Mouse (Mus musculus) forebrain, embryonic 10.5 days (tissue): ENCODE data around the gene Agpat4. TPM values are rescaled to one million over a fixed set of nuclear protein-coding genes. Genes with fewer than 3 reads are reported as not detected.

ENCODE experiments used
- DNase-seq: peaks from one replicate; pipeline ENCODE4 v3.0.0-alpha.2; 2017; ENCODE audit warnings: low spot score; ENCODE audit errors: extremely low spot score
- H3K27ac ChIP-seq: fragments of 300-500 bp; sonication (generic); 2 replicates; pipeline ENCODE4 v1.5.1; 2016; ENCODE audit warnings: mild to moderate bottlenecking
- H3K27me3 ChIP-seq: fragments of 300-500 bp; sonication (generic); 2 replicates; pipeline ENCODE4 v1.6.1; 2016; ENCODE audit warnings: mild to moderate bottlenecking; ENCODE audit not compliant: poor library complexity, severe bottlenecking
- H3K36me3 ChIP-seq: fragments of 300-500 bp; sonication (generic); replicated peaks from 2 replicates; pipeline ENCODE4 v1.6.1; 2016; ENCODE audit warnings: mild to moderate bottlenecking, moderate library complexity
- H3K4me1 ChIP-seq: fragments of 300-500 bp; sonication (generic); 2 replicates; pipeline ENCODE4 v1.6.1; 2016
- H3K4me3 ChIP-seq: fragments of 300-500 bp; sonication (generic); 2 replicates; pipeline ENCODE4 v1.5.1; 2016; ENCODE audit warnings: mild to moderate bottlenecking, moderate library complexity
- H3K9me3 ChIP-seq: fragments of 300-500 bp; sonication (generic); 2 replicates; pipeline ENCODE4 v1.6.1; 2016; ENCODE audit warnings: mild to moderate bottlenecking, moderate library complexity
- WGBS: fragments of 180-500 bp; shearing (Covaris S2); methylation state at CpG from one replicate; pipeline ENCODE4 v1.1.7; 2016; 5-methylcytosine and 5-hydroxymethylcytosine counted together
- polyA plus RNA-seq: library from polyadenylated mRNA; unstranded; fragments of >200 nt; fragmentation: Nextera tagmentation; extraction: Ambion mirVana; gene quantifications from 2 replicates; pipeline ENCODE4 v1.2.1, GENCODE M21; 2016

Agpat4 gene
- polyA plus RNA-seq, 1 experiment from 2014 or later, result 42.2 TPM

- peaks cover 45% of the 10 kb centered on the region for H3K36me3 ChIP-seq
- 91% methylated on average over 11 of the region's 11 CpGs for WGBS
- DNase-seq, result no peak
- peaks cover 26% of the 10 kb centered on the region for H3K4me1 ChIP-seq
- no peaks in the 10 kb centered on the region for H3K9me3 ChIP-seq
- no peak overlapping the region for H3K27ac ChIP-seq
- no peaks in the 10 kb centered on the region for H3K27me3 ChIP-seq
- no peak overlapping the region for H3K4me3 ChIP-seq
Observed at GRCm38 (mm10) chr17:12165009-12165695, 46.6 kb downstream of the Agpat4 start.

- H3K27me3 ChIP-seq, result no peaks in the 10 kb centered on the region
- no peak overlapping the region for H3K27ac ChIP-seq
- WGBS, result 97% methylated on average over 9 of the region's 9 CpGs
- H3K4me3 ChIP-seq, result no peak overlapping the region
- no peaks in the 10 kb centered on the region for H3K9me3 ChIP-seq
- no peak for DNase-seq
- H3K4me1 ChIP-seq, result peaks cover 30% of the 10 kb centered on the region
- H3K36me3 ChIP-seq, result peaks cover 39% of the 10 kb centered on the region
Observed at GRCm38 (mm10) chr17:12165701-12166100, 47.2 kb downstream of the Agpat4 start.

- 75% methylated on average over 10 of the region's 10 CpGs for WGBS
- peaks cover 27% of the 10 kb centered on the region for H3K4me1 ChIP-seq
- H3K27ac ChIP-seq, result no peak overlapping the region
- H3K4me3 ChIP-seq, result no peak overlapping the region
- DNase-seq, result no peak
- H3K36me3 ChIP-seq, result peaks cover 29% of the 10 kb centered on the region
- no peaks in the 10 kb centered on the region for H3K9me3 ChIP-seq
- no peaks in the 10 kb centered on the region for H3K27me3 ChIP-seq
Observed at GRCm38 (mm10) chr17:12168536-12168935, 50.0 kb downstream of the Agpat4 start.

- H3K9me3 ChIP-seq, result no peaks in the 10 kb centered on the region
- H3K36me3 ChIP-seq, result peaks cover 28% of the 10 kb centered on the region
- no peak overlapping the region for H3K4me3 ChIP-seq
- H3K4me1 ChIP-seq, result peaks cover 19% of the 10 kb centered on the region
- WGBS, result 85% methylated on average over 12 of the region's 12 CpGs
- no peaks in the 10 kb centered on the region for H3K27me3 ChIP-seq
- no peak overlapping the region for H3K27ac ChIP-seq
- no peak for DNase-seq
Observed at GRCm38 (mm10) chr17:12169326-12169836, 50.9 kb downstream of the Agpat4 start.

GRCm38 (mm10) chr17:12170791-12171497 lies 52.4 kb downstream of the Agpat4 start:
- H3K9me3 ChIP-seq, result no peaks in the 10 kb centered on the region
- no peak for DNase-seq
- no peak overlapping the region for H3K4me3 ChIP-seq
- H3K36me3 ChIP-seq, result peaks cover 28% of the 10 kb centered on the region
- H3K4me1 ChIP-seq, result peaks cover 19% of the 10 kb centered on the region
- 71% methylated on average over 7 of the region's 7 CpGs for whole genome bisulfite sequencing
- H3K27ac ChIP-seq, result no peak overlapping the region
- no peaks in the 10 kb centered on the region for H3K27me3 ChIP-seq

GRCm38 (mm10) chr17:12171666-12172065 lies 53.2 kb downstream of the Agpat4 start:
- WGBS, result 91% methylated on average over 2 of the region's 2 CpGs
- Histone ChIP-seq H3K27ac (no peak overlapping the region), H3K4me3 (no peak overlapping the region)

GRCm38 (mm10) chr17:12174221-12174620 lies 55.7 kb downstream of the Agpat4 start:
- Histone ChIP-seq H3K27ac (no peak overlapping the region), H3K27me3 (no peaks in the 10 kb centered on the region), H3K4me1 (peaks cover 8% of the 10 kb centered on the region; the same call in 1 of the 2 replicates), H3K36me3 (peaks cover 52% of the 10 kb centered on the region), H3K4me3 (no peak overlapping the region), H3K9me3 (peaks cover 12% of the 10 kb centered on the region; the same call in 1 of the 2 replicates)
- no peak for DNase-seq
- WGBS, result 95% methylated on average over 5 of the region's 5 CpGs

More at GRCm38 (mm10) chr17:12171666-12172065, 53.2 kb downstream of the Agpat4 start:
- peaks cover 19% of the 10 kb centered on the region for H3K4me1 ChIP-seq
- no peak for DNase-seq
- no peaks in the 10 kb centered on the region for H3K27me3 ChIP-seq
- peaks cover 2% of the 10 kb centered on the region; the same call in 1 of the 2 replicates for H3K9me3 ChIP-seq
- H3K36me3 ChIP-seq, result peaks cover 27% of the 10 kb centered on the region

- Histone ChIP-seq H3K36me3 (peaks cover 57% of the 10 kb centered on the region), H3K27ac (no peak overlapping the region), H3K4me3 (no peak overlapping the region), H3K27me3 (no peaks in the 10 kb centered on the region), H3K4me1 (peaks cover 8% of the 10 kb centered on the region; the same call in 1 of the 2 replicates), H3K9me3 (peaks cover 12% of the 10 kb centered on the region; the same call in 1 of the 2 replicates)
- DNase-seq, result no peak
- 91% methylated on average over 7 of the region's 7 CpGs for WGBS
Observed at GRCm38 (mm10) chr17:12174896-12175295, 56.4 kb downstream of the Agpat4 start.

GRCm38 (mm10) chr17:12175626-12176025 lies 57.1 kb downstream of the Agpat4 start:
- 89% methylated on average over 4 of the region's 4 CpGs for WGBS
- Histone ChIP-seq H3K27ac (no peak overlapping the region), H3K4me3 (no peak overlapping the region), H3K36me3 (peaks cover 58% of the 10 kb centered on the region), H3K27me3 (no peaks in the 10 kb centered on the region), H3K9me3 (peaks cover 12% of the 10 kb centered on the region; the same call in 1 of the 2 replicates), H3K4me1 (peaks cover 4% of the 10 kb centered on the region; the same call in 1 of the 2 replicates)
- DNase-seq, result no peak

- no peak for DNase-seq
Observed at GRCm38 (mm10) chr17:12179339-12179738, 60.8 kb downstream of the Agpat4 start.

GRCm38 (mm10) chr17:12179766-12180165 lies 61.3 kb downstream of the Agpat4 start:
- DNase-seq, result no peak
- H3K9me3 ChIP-seq, result peaks cover 12% of the 10 kb centered on the region; the same call in 1 of the 2 replicates
- 87% methylated on average over 2 of the region's 2 CpGs for WGBS
- peaks cover 3% of the 10 kb centered on the region; the same call in 1 of the 2 replicates for H3K4me1 ChIP-seq
- no peak overlapping the region for H3K27ac ChIP-seq
- peaks cover 47% of the 10 kb centered on the region for H3K36me3 ChIP-seq
- H3K27me3 ChIP-seq, result no peaks in the 10 kb centered on the region
- no peak overlapping the region for H3K4me3 ChIP-seq

More at GRCm38 (mm10) chr17:12179339-12179738, 60.8 kb downstream of the Agpat4 start:
- H3K36me3 ChIP-seq, result peaks cover 51% of the 10 kb centered on the region
- WGBS, result 95% methylated on average over 7 of the region's 7 CpGs
- H3K9me3 ChIP-seq, result peaks cover 12% of the 10 kb centered on the region; the same call in 1 of the 2 replicates
- peaks cover 3% of the 10 kb centered on the region; the same call in 1 of the 2 replicates for H3K4me1 ChIP-seq
- no peak overlapping the region for H3K27ac ChIP-seq
- H3K4me3 ChIP-seq, result no peak overlapping the region
- H3K27me3 ChIP-seq, result no peaks in the 10 kb centered on the region

GRCm38 (mm10) chr17:12182702-12183485 lies 64.4 kb downstream of the Agpat4 start:
- WGBS, result 88% methylated on average over 5 of the region's 5 CpGs
- no peak for DNase-seq
- H3K27me3 ChIP-seq, result no peaks in the 10 kb centered on the region
- peak overlapping the region; percentile 35; the same call in 1 of the 2 replicates for H3K27ac ChIP-seq
- H3K36me3 ChIP-seq, result peaks cover 32% of the 10 kb centered on the region
- H3K4me1 ChIP-seq, result peaks cover 8% of the 10 kb centered on the region
- no peaks in the 10 kb centered on the region for H3K9me3 ChIP-seq
- no peak overlapping the region for H3K4me3 ChIP-seq
